Mouse (Mus musculus) ES-Bruce4 (cell line): ENCODE data around the gene Myo1h.

ENCODE experiments used
- CTCF ChIP-seq: IDR thresholded peaks from one replicate; pipeline ENCODE4 v1.8.1; 2011; ENCODE audit warnings: low read depth, low read length
- POLR2A ChIP-seq: IDR thresholded peaks from one replicate; pipeline ENCODE4 v1.8.1; 2011; ENCODE audit warnings: low read length; ENCODE audit not compliant: insufficient read depth

- no peak for TF ChIP-seq POLR2A
- TF ChIP-seq CTCF = no peak
Measured at GRCm38 (mm10) chr5:114369921-114370320, 81.0 kb downstream of the Myo1h start.
